Mouse (Mus musculus) CH12.LX (cell line): ENCODE measurements around the gene Dmxl2. TPM values are rescaled to one million over a fixed set of nuclear protein-coding genes. Genes with fewer than 3 reads are reported as not detected.

Source experiments
- DNase-seq: peaks from one replicate; pipeline ENCODE4 v3.0.0-alpha.2; 2013; ENCODE audit errors: extremely low read depth
- H3K27ac ChIP-seq: 2 replicates; pipeline ENCODE4 v1.5.1; 2012; ENCODE audit warnings: low read depth, mild to moderate bottlenecking, control low read depth, moderate library complexity; ENCODE audit not compliant: insufficient read depth
- H3K27me3 ChIP-seq: replicated peaks from 2 replicates; pipeline ENCODE3; 2012; ENCODE audit warnings: inconsistent platforms
- H3K36me3 ChIP-seq, 2 experiments: replicated peaks in 1 of 2; 2 replicates each; pipeline versions ENCODE3 to v1.6.1; 2012; ENCODE audit warnings: inconsistent platforms in 1 of 2, low read length in 1 of 2, mild to moderate bottlenecking in 1 of 2, mixed read lengths in 1 of 2, moderate library complexity in 1 of 2; ENCODE audit not compliant: control insufficient read depth in 1 of 2, insufficient read depth in 1 of 2
- H3K4me1 ChIP-seq, 2 experiments: 2 replicates each; pipeline ENCODE4 v1.6.1; 2012; ENCODE audit warnings: inconsistent platforms in 1 of 2, moderate library complexity in 1 of 2; ENCODE audit not compliant: insufficient read depth in 2 of 2, control insufficient read depth in 1 of 2
- H3K4me2 ChIP-seq: 2 replicates; pipeline ENCODE4 v1.6.1; 2012; ENCODE audit warnings: low read depth, mild to moderate bottlenecking, control low read depth; ENCODE audit not compliant: poor library complexity, insufficient read depth, severe bottlenecking
- H3K4me3 ChIP-seq, 3 experiments: fragments of 150-350 bp in 1 of 3; sonication (generic) in 1 of 3; replicated peaks in 1 of 3; 2 replicates each; pipeline versions ENCODE3 to v1.5.1; 2011 to 2012; ENCODE audit warnings: low read depth in 2 of 3, low read length in 2 of 3, mild to moderate bottlenecking in 2 of 3, moderate library complexity in 2 of 3, control low read depth in 1 of 3, improper control_type of control experiment in 1 of 3, inconsistent platforms in 1 of 3, mixed read lengths in 1 of 3; ENCODE audit not compliant: poor library complexity in 1 of 3
- H3K79me2 ChIP-seq: replicated peaks from 2 replicates; pipeline ENCODE4 v1.6.1; 2012; ENCODE audit warnings: mild to moderate bottlenecking, moderate library complexity; ENCODE audit not compliant: control insufficient read depth, poor library complexity, insufficient read depth, severe bottlenecking; ENCODE audit errors: extremely low read depth
- H3K9ac ChIP-seq: 2 replicates; pipeline ENCODE4 v1.6.1; 2012; ENCODE audit warnings: low read depth, mild to moderate bottlenecking, control low read depth, moderate library complexity; ENCODE audit not compliant: insufficient read depth
- H3K9me3 ChIP-seq: replicated peaks from 2 replicates; pipeline ENCODE3; 2012; ENCODE audit warnings: low read length, inconsistent platforms, mixed read lengths
- CHD2 ChIP-seq: IDR thresholded peaks from 2 replicates; pipeline ENCODE4 v1.6.1; 2011; ENCODE audit warnings: low read length, improper control_type of control experiment
- JUND ChIP-seq: conservative IDR thresholded peaks from 2 replicates; pipeline ENCODE4 v1.6.1; 2011; ENCODE audit warnings: low read depth, low read length, improper control_type of control experiment
- MAX ChIP-seq: IDR thresholded peaks from 2 replicates; pipeline ENCODE4 v1.6.1; 2011; ENCODE audit warnings: low read length, improper control_type of control experiment
- MAZ ChIP-seq: IDR thresholded peaks from 2 replicates; pipeline ENCODE4 v1.6.1; 2012; ENCODE audit warnings: low read depth, mild to moderate bottlenecking, inconsistent platforms, low read length, improper control_type of control experiment, moderate library complexity
- MYC ChIP-seq: IDR thresholded peaks from 2 replicates; pipeline ENCODE4 v1.6.1; 2011; ENCODE audit warnings: low read depth, mild to moderate bottlenecking, improper control_type of control experiment, low read length
- PAX5 ChIP-seq: IDR thresholded peaks from 2 replicates; pipeline ENCODE4 v1.6.1; 2012; ENCODE audit warnings: low read length, inconsistent platforms, mixed read lengths
- POLR2A ChIP-seq: IDR thresholded peaks from 2 replicates; pipeline ENCODE4 v1.6.1; 2011; ENCODE audit warnings: low read depth, mild to moderate bottlenecking, improper control_type of control experiment, low read length
- RCOR1 ChIP-seq: conservative IDR thresholded peaks from 2 replicates; pipeline ENCODE4 v1.6.1; 2012; ENCODE audit warnings: low read depth, mild to moderate bottlenecking, inconsistent platforms, low read length, improper control_type of control experiment
- TCF12 ChIP-seq: IDR thresholded peaks from 2 replicates; pipeline ENCODE4 v1.6.1; 2014; ENCODE audit warnings: low read depth, mild to moderate bottlenecking, inconsistent platforms, low read length, improper control_type of control experiment
- UBTF ChIP-seq: IDR thresholded peaks from 2 replicates; pipeline ENCODE4 v1.6.1; 2012; ENCODE audit warnings: low read depth, mild to moderate bottlenecking, inconsistent platforms, low read length, improper control_type of control experiment, moderate library complexity
- USF1 ChIP-seq: IDR thresholded peaks from 2 replicates; pipeline ENCODE4 v1.6.1; 2014; ENCODE audit warnings: low read depth, mild to moderate bottlenecking, inconsistent platforms, low read length, improper control_type of control experiment
- ZC3H11A ChIP-seq: IDR thresholded peaks from 2 replicates; pipeline ENCODE4 v1.6.1; 2012; ENCODE audit warnings: low read depth, mild to moderate bottlenecking, inconsistent platforms, low read length, improper control_type of control experiment
- ZKSCAN1 ChIP-seq: IDR thresholded peaks from 2 replicates; pipeline ENCODE4 v1.6.1; 2012; ENCODE audit warnings: low read depth, inconsistent platforms, low read length, improper control_type of control experiment, borderline replicate concordance
- dilution Hi-C: fragments of 300-500 bp; cut with MboI; formaldehyde crosslinking; loops from 2 replicates; pipeline ENCODE4 v1.14.3; 2020; ENCODE audit warnings: low sequenced_read_pairs; ENCODE audit not compliant: extremely low pct_unique_long_range_greater_than_20kb, extremely low pct_ligation_motif_present
- in situ Hi-C: fragments of 300-500 bp; cut with MboI; formaldehyde crosslinking; loops from 3 replicates; pipeline ENCODE4 v1.14.3; 2019; ENCODE audit warnings: low sequenced_read_pairs, low pct_ligation_motif_present, low pct_unique_long_range_greater_than_20kb, mixed read lengths
- polyA plus RNA-seq: library from polyadenylated mRNA; unstranded; fragments of >175 nt; gene quantifications from 2 replicates; pipeline ENCODE4 v1.2.1, GENCODE M21; 2012; ENCODE audit warnings: low read depth; ENCODE audit not compliant: insufficient read length
- total RNA-seq, 2 experiments: library from RNA; depleted of rRNA; stranded (reverse); fragments of 300-350 nt in 1 of 2; fragments of >200 nt in 1 of 2; gene quantifications; 2 replicates each; pipeline ENCODE4 v1.2.3; 2012 to 2014

The Dmxl2 gene
- total and polyA plus RNA-seq, 3 experiments = 21.8 to 23.7 (median 22.5) TPM

DNA sequence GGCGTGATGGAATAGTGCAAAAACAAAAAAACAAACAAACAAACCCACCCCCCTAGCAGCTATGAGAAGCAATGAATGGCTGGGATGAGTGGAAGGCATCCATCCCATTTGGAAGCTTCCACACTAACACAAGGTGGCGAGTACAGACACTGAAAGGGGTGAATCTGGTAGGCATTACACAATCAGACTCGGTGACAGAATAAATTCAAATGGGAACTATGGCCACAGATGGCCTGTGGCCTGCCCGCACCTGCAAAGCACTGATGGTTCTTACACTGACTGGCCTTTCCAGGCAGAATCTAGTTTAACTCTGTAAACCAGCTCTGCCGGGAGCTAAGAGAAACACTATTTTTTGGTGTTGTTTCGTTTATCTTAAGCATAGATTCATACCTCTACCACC lies 2.1 kb downstream of the Dmxl2 start:
- TF ChIP-seq ZC3H11A (no peak), TCF12 (no peak), MYC (no peak), RCOR1 (no peak), ZKSCAN1 (no peak), USF1 (no peak), MAX (no peak), UBTF (no peak)
- no peak for DNase-seq
- H3K4me2 ChIP-seq = peak overlapping the region; percentile 93; the same call in 1 of the 2 replicates
- no peaks in the 10 kb centered on the region for H3K27me3 ChIP-seq
- H3K36me3 ChIP-seq = peaks cover 0 to 6% of the 10 kb centered on the region in 2 experiments
- peak overlapping the region; percentile 86; the same call in 1 of the 2 replicates for H3K9ac ChIP-seq
- in situ Hi-C loops (no loop called here), dilution Hi-C loops (no loop called here)
- no peak overlapping the region for H3K27ac ChIP-seq
- H3K79me2 ChIP-seq = peaks cover 19% of the 10 kb centered on the region
- no peaks in the 10 kb centered on the region for H3K9me3 ChIP-seq
- H3K4me3 ChIP-seq = peak overlapping the region in 1 of 3 experiments; percentile 59
- peaks cover 3 to 41% of the 10 kb centered on the region in 2 experiments for H3K4me1 ChIP-seq

GRCm38 (mm10) chr9:54490431-54490830 lies 11.0 kb downstream of the Dmxl2 start:
- dilution Hi-C loops (no loop called here), in situ Hi-C loops (no loop called here)
- Histone ChIP-seq H3K4me3 (no peak overlapping the region), H3K27ac (no peak overlapping the region), H3K4me1 (peaks cover 0 to 21% of the 10 kb centered on the region in 2 experiments; a peak in 2 of 4 replicates), H3K9me3 (peaks cover 2% of the 10 kb centered on the region), H3K79me2 (peaks cover 15% of the 10 kb centered on the region; the same call in 1 of the 2 replicates), H3K9ac (no peak overlapping the region), H3K27me3 (no peaks in the 10 kb centered on the region), H3K4me2 (no peak overlapping the region), H3K36me3 (peaks cover 4 to 18% of the 10 kb centered on the region in 2 experiments)
- TF ChIP-seq UBTF (no peak), MAZ (no peak), TCF12 (no peak), POLR2A (no peak)
- DNase-seq = no peak

GRCm38 (mm10) chr9:54489599-54489998 lies 11.8 kb downstream of the Dmxl2 start:
- no peak overlapping the region for H3K4me2 ChIP-seq
- no peak overlapping the region for H3K27ac ChIP-seq
- in situ Hi-C loops (no loop called here), dilution Hi-C loops (no loop called here)
- peaks cover 0 to 14% of the 10 kb centered on the region in 2 experiments; a peak in 2 of 4 replicates for H3K4me1 ChIP-seq
- peaks cover 14% of the 10 kb centered on the region; the same call in 1 of the 2 replicates for H3K79me2 ChIP-seq
- H3K36me3 ChIP-seq = peaks cover 4 to 15% of the 10 kb centered on the region in 2 experiments
- no peak for DNase-seq
- no peak overlapping the region for H3K4me3 ChIP-seq
- no peak overlapping the region for H3K9ac ChIP-seq
- TF ChIP-seq JUND = no peak
- TF ChIP-seq CHD2 = no peak
- no peak for TF ChIP-seq USF1
- no peak for TF ChIP-seq PAX5
- no peaks in the 10 kb centered on the region for H3K27me3 ChIP-seq
- peaks cover 2% of the 10 kb centered on the region for H3K9me3 ChIP-seq
